Mouse (Mus musculus) Patski (cell line): ENCODE results near the gene Sphk2. TPM values are rescaled to one million over a fixed set of nuclear protein-coding genes. Genes with fewer than 3 reads are reported as not detected.

Experiments used
- ATAC-seq: fragments of 100-300 bp; one replicate; pipeline ENCODE4 v1.8.0; 2021
- CTCF ChIA-PET: fragments of 350-600 bp; sonication (Branson Sonifier 250); formaldehyde crosslinking; loops from one replicate; lab custom pipeline; 2022; ENCODE audit warnings: inconsistent platforms; lab: Charles Lee
- POLR2A ChIA-PET: fragments of 350-600 bp; sonication (Branson Sonifier 250); formaldehyde crosslinking; loops from one replicate; lab custom pipeline; 2022; ENCODE audit warnings: antibody characterized with exemption, inconsistent platforms; lab: Charles Lee
- DNase-seq: peaks from one replicate; pipeline ENCODE4 v3.0.0-alpha.2; 2011; ENCODE audit warnings: low read depth, low spot score
- H3K27me3 ChIP-seq: fragments of 371-371 bp; one replicate; pipeline ENCODE4 v1.5.1; 2021
- CTCF ChIP-seq: fragments of 100-300 bp; IDR thresholded peaks from one replicate; pipeline ENCODE4 v1.5.1; 2021
- in situ Hi-C: fragments of 300-500 bp; cut with MboI; formaldehyde crosslinking; loops from 3 replicates; pipeline ENCODE4 v1.11.1; 2018; ENCODE audit warnings: low pct_unique_long_range_greater_than_20kb, mixed read lengths
- polyA plus RNA-seq: library from polyadenylated mRNA; unstranded; gene quantifications from one replicate; pipeline ENCODE4 v1.2.3, GENCODE M21; 2021

The Sphk2 gene
- polyA plus RNA-seq, 1 experiment from 2014 or later, result 28.0 TPM

- POLR2A ChIA-PET, result interaction anchor here (1.9 kb wide), 1 partner anchor 9 kb away, joined by 7 read pairs; the partner anchor contains the start of gene Sphk2
- no peaks in the 10 kb centered on the region for H3K27me3 ChIP-seq
- CTCF ChIA-PET, result no interaction called here
- DNase-seq (no peak), ATAC-seq (no peak)
- in situ Hi-C loops, result no loop called here
- no peak for TF ChIP-seq CTCF
Observed at GRCm38 (mm10) chr7:45726419-45726818, 8.6 kb upstream of the Sphk2 start.

GRCm38 (mm10) chr7:45725713-45726112, 7.9 kb upstream of the Sphk2 start, which contains the start of gene Spaca4:
Gene Spaca4, minus strand, starts transcription at chr7:45725813.
- ChIA-PET CTCF (no interaction called here), POLR2A (interaction anchor here (0.7 to 1.9 kb wide), 2 partner anchors 8 to 86 kb away, joined by 4 to 7 read pairs; partner anchors contain the start of gene Sphk2)
- TF ChIP-seq CTCF, result no peak
- H3K27me3 ChIP-seq, result no peaks in the 10 kb centered on the region
- no peak for ATAC-seq
- no peak for DNase-seq
- in situ Hi-C loops, result no loop called here

DNA sequence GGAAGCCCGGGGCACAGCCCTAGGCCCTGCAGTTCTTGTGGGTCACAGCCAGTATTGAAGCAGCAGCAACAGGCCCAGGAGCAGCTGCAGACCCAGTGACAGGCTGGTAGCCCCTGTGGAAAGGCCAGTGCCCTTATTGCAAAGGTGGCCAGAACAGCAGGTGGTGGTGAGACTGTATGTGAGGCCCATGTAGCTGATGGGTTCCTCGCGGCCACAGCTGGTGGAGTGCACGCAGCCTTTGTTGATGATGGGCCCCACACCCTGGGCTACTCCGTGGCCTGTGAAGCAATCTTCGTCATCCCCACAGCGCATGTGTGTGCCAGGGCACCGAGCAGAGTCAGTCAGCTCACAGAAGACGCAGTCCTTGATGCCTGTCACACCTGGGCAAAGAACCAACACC, 7.3 kb upstream of the Sphk2 start:
- no peak for ATAC-seq

DNA sequence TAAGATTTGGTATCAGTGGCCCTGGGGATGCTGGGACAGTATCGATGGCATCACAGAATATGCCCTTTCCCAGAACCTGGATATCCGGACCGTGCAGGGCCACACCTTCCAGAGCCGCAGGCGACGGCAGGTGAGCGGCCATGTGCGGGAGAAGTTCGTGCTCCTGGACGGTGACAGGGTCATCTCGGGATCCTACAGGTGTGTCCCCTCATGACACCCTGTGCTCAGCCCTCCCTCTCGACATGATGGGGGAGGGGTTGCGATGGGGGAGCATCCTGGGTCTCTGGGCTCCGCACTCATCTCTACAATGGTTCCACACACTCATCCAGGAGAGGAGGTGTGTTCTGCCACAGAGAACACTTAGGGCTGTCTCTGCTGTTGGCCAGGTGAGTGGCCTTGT, 6.0 kb upstream of the Sphk2 start:
- no peak for ATAC-seq
- no peak for TF ChIP-seq CTCF
- H3K27me3 ChIP-seq, result no peaks in the 10 kb centered on the region
- ChIA-PET POLR2A (no interaction called here), CTCF (no interaction called here)
- DNase-seq, result no peak
- in situ Hi-C loops, result loop anchor here (25.0 kb wide), 1 partner anchor 861 kb away; the partner anchor contains the start of genes Pnkp and Ptov1

More for the DNA sequence above, 7.3 kb upstream of the Sphk2 start:
- no peaks in the 10 kb centered on the region for H3K27me3 ChIP-seq
- in situ Hi-C loops, result no loop called here
- DNase-seq, result no peak
- POLR2A ChIA-PET, result interaction anchor here (0.7 kb wide), 1 partner anchor 86 kb away, joined by 4 read pairs; no protein-coding TSS in a partner anchor
- no peak for TF ChIP-seq CTCF
- CTCF ChIA-PET, result no interaction called here

GRCm38 (mm10) chr7:45723301-45723700, 5.5 kb upstream of the Sphk2 start:
- no peaks in the 10 kb centered on the region for H3K27me3 ChIP-seq
- ATAC-seq (no peak), DNase-seq (no peak)
- TF ChIP-seq CTCF, result no peak
- ChIA-PET POLR2A (no interaction called here), CTCF (interaction anchor here (0.9 kb wide), 1 partner anchor 78 kb away, joined by 3 read pairs; no protein-coding TSS in a partner anchor)
- in situ Hi-C loops, result loop anchor here (25.0 kb wide), 1 partner anchor 861 kb away; the partner anchor contains the start of genes Pnkp and Ptov1

DNA sequence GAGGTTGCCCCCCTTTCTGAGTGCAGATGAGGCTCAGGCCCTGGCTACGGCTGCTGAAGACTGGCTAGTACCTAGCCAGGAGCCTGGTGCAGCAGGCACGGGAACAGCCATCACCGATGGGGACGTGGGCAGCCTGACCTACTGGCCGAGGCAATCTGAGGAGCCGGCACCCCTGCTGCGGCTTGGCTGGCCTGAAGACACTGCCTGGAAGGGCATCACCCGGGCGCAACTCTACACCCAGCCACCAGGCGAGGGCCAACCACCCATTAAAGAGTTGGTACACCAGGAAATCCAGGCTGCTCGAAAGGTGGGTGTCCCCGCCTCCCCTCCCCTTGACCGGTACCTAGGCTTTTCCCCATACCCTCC, 4.5 kb upstream of the Sphk2 start:
- H3K27me3 ChIP-seq, result no peaks in the 10 kb centered on the region
- no peak for DNase-seq
- TF ChIP-seq CTCF, result no peak
- ChIA-PET POLR2A (no interaction called here), CTCF (interaction anchor here (0.9 kb wide), 1 partner anchor 79 kb away, joined by 3 read pairs; no protein-coding TSS in a partner anchor)
- no peak for ATAC-seq
- in situ Hi-C loops, result loop anchor here (25.0 kb wide), 1 partner anchor 860 kb away; the partner anchor contains the start of genes Pnkp and Ptov1

DNA sequence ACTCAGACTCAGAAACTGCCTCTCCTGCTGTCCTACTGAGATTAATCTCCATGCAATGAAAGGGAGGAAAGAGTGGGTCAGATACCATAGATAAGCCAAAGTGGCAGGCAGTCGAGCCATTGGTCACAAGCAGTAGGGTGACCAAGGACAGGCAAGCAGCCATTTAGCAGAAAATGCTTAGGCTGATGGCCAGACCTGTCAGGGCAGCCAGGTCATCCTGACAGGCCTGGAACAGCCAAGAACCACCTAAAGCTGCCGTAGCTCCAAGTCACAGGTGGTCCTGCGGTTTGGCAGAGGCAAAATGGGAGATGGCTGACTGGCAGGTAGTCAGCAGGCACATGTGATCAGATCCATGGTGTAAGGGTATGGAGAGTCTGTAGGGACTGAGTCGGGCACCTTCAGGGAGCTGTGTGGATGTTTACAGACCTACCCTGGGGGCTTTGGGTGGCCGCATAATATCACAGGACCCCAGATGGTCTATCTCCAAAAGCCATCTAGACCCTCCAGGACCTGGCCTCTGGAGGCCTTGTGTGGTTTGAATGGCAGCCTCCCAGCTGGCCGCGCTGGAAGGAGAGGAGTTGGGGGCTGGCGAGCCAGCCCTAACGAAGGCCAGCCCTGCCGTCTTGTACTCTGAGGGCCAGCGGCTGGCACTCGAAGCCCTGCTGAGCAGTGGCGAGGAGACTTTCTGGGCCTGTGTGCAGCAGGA, 4.0 kb upstream of the Sphk2 start:
- CTCF ChIA-PET, result no interaction called here
- no peaks in the 10 kb centered on the region for H3K27me3 ChIP-seq
- in situ Hi-C loops, result loop anchor here (25.0 kb wide), 1 partner anchor 859 kb away; the partner anchor contains the start of genes Pnkp and Ptov1
- POLR2A ChIA-PET, result no interaction called here
- ATAC-seq, result no peak
- DNase-seq, result no peak
- TF ChIP-seq CTCF, result no peak

- ChIA-PET POLR2A (no interaction called here), CTCF (no interaction called here)
- ATAC-seq (no peak), DNase-seq (no peak)
- no peaks in the 10 kb centered on the region for H3K27me3 ChIP-seq
- no peak for TF ChIP-seq CTCF
- in situ Hi-C loops, result loop anchor here (25.0 kb wide), 1 partner anchor 859 kb away; the partner anchor contains the start of genes Pnkp and Ptov1
Observed at GRCm38 (mm10) chr7:45721234-45721571, 3.4 kb upstream of the Sphk2 start.

- in situ Hi-C loops, result loop anchor here (25.0 kb wide), 1 partner anchor 858 kb away; the partner anchor contains the start of genes Pnkp and Ptov1
- ChIA-PET CTCF (interaction anchor here (0.9 to 1.4 kb wide), 2 partner anchors 10 to 19 kb away, joined by 3 to 4 read pairs; no protein-coding TSS in a partner anchor), POLR2A (interaction anchor here (4.4 kb wide), 1 partner anchor 12 kb away, joined by 28 read pairs; no protein-coding TSS in a partner anchor)
- no peak for ATAC-seq
- no peak for TF ChIP-seq CTCF
- DNase-seq, result no peak
- H3K27me3 ChIP-seq, result no peaks in the 10 kb centered on the region
Observed at GRCm38 (mm10) chr7:45720413-45721233, 2.8 kb upstream of the Sphk2 start, which contains the start of gene Fam83e. Gene Fam83e, plus strand, starts transcription at chr7:45721212.

DNA sequence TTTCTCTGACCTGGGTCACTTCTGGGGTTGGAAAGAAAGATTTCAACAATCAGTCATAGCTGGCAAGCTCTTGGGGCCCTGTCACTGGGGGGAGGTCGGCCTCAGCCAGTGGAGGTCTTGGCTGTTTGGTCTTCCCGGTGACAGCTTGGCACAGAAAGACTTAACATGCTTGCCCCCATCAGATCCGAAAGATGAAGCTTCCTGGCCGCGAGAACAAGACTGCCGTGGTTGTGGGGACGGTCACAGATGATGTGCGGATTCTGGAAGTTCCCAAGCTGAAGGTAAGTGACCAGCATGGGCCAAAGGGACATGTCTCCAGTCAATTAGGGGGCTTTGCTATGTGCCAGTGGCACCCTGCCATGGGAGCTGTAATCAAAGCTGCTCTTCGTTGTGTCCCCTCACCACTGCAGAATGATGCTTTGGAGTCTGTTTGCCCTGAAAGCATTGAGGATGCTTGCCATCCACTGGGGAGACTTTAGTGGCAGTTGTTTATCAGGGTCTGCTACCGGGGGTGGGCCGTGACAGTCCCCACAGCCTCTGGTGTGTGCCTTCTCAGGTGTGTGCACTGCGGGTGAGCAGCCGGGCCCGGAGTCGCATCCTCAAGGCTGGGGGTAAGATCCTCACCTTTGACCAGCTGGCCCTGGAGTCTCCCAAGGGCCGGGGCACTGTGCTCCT, 2.1 kb upstream of the Sphk2 start:
- DNase-seq (no peak), ATAC-seq (no peak)
- in situ Hi-C loops, result loop anchor here (25.0 kb wide), 1 partner anchor 858 kb away; the partner anchor contains the start of genes Pnkp and Ptov1
- POLR2A ChIA-PET, result interaction anchor here (0.6 to 4.4 kb wide), 2 partner anchors 12 to 734 kb away, joined by 5 to 28 read pairs; partner anchors contain the start of gene Prmt1
- CTCF ChIA-PET, result interaction anchor here (0.9 to 1.4 kb wide), 2 partner anchors 11 to 19 kb away, joined by 3 to 4 read pairs; no protein-coding TSS in a partner anchor
- no peaks in the 10 kb centered on the region for H3K27me3 ChIP-seq
- no peak for TF ChIP-seq CTCF
